Mouse (Mus musculus) CD4-positive, CD25-positive, alpha-beta regulatory T cell, adult 2 months (primary cell): ENCODE results near the gene Arhgef11.
"Not testable (repeated sequence)": the region's sequence is repeated elsewhere in the genome, so short reads cannot be mapped to it uniquely, and the experiment has no call there.

Experiments
- DNase-seq: peaks from one replicate; pipeline ENCODE4 v3.0.0-alpha.2; 2012; ENCODE audit warnings: low read depth, low spot score

The Arhgef11 gene

GRCm38 (mm10) chr3:87616957-87617810 is at the start of gene Arhgef11:
TSS of gene Arhgef11 (plus strand) at chr3:87617559.
- DNase-seq, result peak; percentile 82

- DNase-seq, result no peak
Observed at GRCm38 (mm10) chr3:87568681-87569080, 48.7 kb upstream of the Arhgef11 start.

DNA sequence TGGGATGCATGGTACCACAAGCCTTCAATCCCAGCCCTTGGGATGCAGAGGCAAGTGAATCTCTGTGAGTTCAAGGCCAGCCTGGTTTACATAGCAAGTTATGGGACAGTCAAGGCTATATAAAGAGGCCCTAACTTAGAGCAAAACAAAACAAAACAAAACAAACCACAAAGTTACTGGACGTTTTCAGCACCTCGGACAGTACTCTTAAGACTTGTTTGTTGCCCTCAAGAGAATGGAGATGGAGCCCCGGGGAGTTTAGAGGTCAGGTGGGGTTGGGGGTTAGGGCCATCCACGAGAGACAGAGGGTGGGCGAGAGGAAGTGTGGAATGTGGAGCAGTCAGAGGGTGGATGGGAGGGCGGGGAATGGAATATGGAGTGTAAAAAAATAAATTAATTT is 41.6 kb upstream of the Arhgef11 start:
- no peak for DNase-seq

GRCm38 (mm10) chr3:87582259-87582658 is 35.1 kb upstream of the Arhgef11 start:
- DNase-seq, result no peak

DNA sequence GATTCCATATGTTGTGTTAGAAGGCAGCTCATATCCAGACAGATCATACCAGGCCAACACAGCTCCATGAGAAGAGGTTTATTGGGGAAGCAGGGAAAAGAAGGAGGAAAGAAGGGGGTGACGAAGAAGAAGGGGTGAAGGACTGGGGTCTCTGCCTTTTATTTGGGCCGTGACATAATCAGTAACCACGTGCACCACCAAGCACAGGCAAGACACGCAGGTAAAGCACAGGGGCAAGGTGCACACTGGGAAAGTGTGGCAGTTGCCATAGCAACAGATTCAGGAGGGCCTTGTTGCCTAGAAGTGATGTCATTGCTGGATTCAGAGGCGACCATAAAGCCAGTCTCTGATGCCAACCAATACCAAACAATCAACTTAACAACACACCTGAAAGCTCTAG is 23.6 kb upstream of the Arhgef11 start:
- DNase-seq, result no peak

DNA sequence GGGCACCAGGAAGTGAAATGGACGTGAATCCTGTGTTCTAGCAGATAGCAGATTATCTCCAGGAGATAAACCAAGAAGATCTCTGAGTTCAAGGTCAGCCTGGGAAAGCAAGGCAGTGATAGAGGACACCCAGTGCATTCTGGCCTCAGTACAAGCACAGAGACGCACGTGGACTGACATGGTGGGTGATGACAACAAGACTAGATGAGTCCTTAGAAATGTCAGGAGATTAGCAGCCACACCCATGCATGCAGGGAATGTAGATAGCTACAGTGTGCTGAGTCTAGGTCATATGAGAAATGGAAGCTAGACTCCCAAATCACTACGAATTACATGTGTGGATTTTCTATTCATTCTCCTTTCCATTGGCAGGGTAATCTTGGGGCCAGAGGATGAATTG is 22.0 kb upstream of the Arhgef11 start:
- DNase-seq, result not testable (repeated sequence)

DNA sequence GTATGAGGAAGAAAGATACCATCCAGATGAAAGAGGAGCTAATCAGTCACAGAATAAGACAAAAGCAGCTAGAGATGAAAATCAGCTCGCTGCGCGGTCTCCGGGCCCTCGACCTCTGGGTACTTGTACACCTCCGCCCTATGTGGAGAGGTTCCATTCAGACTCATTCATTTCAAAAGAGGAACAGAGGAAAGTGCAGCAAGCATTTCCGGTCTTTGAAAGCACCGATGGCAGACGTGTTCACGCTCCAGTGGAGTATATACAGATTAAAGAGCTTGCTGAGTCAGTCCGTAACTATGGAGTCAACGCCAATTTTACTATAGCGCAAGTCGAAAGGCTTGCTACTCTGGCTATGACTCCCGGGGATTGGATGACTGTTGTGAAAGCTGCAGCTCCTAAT is 16.3 kb upstream of the Arhgef11 start:
- not testable (repeated sequence) for DNase-seq

DNA sequence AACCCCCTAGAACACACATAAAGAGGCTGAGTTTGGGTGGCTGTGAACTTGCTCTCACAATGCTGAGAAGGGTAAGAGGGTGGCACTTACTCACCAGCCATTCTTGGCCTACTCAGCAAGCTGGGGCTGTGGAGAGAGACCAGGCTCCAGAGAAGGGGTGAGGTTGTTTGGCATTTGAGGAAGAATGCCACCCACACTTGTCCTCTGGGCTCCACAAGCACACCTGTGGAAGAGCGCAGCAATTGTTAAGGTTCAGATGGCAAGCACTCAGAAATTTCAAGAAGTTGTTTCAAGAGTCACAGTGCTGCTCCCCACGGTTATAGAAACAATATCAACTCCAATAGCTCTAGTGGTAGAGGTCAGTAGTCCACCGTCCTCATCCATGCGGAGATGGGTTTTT is 1.0 kb upstream of the Arhgef11 start:
- DNase-seq, result no peak

GRCm38 (mm10) chr3:87617811-87618130 is 412 bp downstream of the Arhgef11 start:
- DNase-seq, result no peak

GRCm38 (mm10) chr3:87618240-87618639 is 881 bp downstream of the Arhgef11 start:
- DNase-seq, result no peak

DNA sequence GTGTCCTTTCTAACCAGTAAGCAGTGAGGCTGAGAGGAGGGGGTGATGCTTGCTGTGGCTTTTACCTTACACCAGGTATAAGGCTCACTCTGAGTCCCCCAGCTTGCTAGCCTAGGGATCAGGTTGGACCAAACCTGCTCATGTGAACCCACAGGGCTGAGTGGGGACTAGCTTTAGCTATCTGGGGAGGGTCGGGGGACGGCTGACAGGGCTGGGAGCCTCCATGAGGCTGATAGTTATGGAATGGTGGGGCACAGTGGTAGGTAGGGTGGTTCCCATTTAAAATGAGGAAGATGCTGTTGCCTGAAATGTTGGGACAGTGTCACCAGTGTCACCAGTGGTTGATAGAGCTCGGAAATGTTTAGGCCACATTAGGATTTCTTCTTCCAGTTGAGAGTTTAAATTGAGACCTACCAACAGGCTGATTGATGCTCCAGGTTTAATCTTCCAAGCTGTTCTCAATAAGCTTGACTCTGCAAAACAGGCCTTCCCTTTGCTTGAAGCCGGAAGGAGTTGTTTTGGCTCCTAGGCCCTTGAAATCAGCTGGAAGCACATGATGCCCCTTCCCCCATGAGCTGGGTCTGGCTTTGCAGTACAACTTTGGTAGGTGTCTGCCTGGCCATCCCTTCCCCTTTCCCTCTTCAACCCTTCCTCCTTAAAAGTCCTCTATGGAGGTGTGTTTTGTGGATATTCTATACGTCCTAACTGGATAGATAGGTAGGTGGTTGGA is 1.8 kb downstream of the Arhgef11 start:
- DNase-seq, result no peak

GRCm38 (mm10) chr3:87620218-87620891 is 3.0 kb downstream of the Arhgef11 start:
- no peak for DNase-seq

DNA sequence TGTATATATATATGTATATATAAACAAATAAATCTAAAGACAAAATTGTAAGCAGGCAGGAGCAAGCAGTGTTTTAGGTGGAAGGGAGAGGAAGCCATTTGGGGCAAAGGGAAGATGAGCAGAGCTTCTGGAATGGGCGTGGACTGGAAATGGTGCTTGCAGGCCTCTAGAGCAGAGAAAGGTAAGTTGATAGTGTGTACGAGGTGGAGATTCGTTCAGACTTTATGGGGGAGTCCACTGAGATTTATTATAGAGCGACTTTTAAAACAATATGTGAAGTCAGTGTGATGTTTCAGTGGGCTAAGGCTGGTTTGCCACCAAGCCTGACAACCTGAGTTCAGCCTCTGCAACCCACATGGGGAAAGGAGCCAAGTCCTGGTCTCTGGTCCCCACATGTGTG is 7.5 kb downstream of the Arhgef11 start:
- DNase-seq, result no peak

DNA sequence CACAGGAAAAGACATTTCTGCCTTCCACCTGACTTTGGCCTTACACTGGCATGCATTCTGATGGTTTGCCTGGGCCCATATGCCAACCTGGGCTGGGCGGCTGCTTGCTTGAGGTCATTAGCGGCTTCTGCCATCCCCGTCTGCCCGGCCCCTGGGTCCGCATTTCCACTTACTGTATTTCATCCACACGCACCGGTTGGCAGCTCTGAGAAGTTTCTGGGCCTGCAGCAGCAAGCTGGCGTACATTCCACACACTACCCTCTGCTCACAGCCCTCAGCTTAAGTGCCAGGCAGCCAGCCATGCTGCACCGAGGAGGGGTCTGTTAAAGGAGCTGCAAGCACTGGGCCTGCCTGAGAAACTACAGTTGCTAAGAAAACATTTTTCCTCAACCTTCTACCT is 13.5 kb downstream of the Arhgef11 start:
- no peak for DNase-seq

DNA sequence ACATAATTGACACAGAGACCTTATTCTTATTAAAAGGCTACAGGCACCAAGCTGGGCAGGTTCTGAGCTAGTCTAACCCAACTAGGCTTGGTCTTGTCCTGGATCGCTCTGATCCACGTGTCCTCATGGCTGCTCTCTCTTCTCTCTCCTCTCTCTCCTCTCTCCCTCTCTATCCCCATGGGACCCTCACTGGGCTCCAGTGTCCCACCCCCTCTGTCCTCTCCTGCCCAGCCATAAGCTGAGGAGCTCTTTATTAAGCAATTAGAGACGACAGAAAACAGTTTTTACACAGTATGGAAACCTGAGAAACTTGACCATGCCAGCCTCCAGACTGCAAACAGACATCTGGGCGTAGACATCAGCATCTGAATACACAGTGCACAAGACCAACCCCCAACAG is 14.0 kb downstream of the Arhgef11 start:
- DNase-seq, result no peak

DNA sequence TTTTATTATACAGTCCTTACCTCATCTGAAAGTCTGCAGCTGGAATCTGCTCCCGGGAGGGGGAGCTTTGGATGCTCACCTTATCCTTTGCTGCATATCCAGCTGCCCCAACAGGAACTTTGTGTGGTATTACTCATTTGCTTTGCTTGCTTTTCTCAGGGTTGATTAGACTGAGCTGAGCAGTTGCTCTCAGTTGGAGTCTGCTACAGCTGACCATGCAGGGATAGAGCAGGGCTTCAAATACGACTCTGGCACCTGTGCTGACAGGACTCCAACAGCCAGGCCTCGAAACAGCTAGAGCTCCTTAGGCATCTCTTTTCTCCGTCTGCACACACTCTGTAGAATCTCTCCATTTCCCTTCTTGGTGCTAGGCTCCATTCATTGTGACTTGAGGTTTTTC is 18.2 kb downstream of the Arhgef11 start:
- no peak for DNase-seq

DNA sequence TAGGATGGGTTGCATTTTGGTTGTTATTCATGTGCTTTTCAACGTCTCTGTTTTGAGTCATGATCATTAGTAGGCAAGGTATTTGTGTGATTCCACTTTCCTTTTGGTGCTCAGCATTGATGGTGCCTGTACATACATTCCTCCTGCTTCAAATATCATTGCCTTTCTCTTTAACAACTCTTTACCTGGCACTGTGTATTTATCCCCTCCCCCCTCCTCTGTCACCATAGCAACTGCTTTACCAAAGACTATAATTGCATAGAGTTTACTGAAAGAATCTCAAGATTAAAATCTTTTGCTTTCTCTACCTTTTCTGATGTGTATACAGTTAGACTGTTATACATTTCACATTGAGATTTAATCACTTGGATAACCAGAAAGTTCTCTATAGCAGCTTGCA is 26.1 kb downstream of the Arhgef11 start:
- DNase-seq, result no peak

GRCm38 (mm10) chr3:87646174-87646573 is 28.8 kb downstream of the Arhgef11 start:
- no peak for DNase-seq

DNA sequence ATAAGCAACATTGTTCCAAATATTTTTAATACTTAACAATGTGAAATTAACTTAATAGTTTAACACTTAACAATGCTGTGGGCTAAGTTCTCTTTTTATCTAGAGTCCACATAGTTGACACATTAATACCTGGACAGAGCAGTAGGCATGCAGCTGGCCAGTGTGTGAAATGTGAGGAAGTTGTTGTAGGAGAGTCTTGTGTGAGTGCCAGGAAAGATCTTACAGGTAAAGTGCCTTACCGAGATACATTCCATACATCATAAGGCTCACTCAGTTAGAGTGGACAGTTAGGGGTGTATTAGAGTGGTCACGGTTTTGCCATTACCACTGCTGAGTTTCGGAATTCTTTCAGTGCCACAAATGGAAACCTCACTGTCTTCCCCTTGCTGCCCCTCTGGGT is 31.7 kb downstream of the Arhgef11 start:
- DNase-seq, result no peak

GRCm38 (mm10) chr3:87658348-87658747 is 41.0 kb downstream of the Arhgef11 start:
- no peak for DNase-seq

DNA sequence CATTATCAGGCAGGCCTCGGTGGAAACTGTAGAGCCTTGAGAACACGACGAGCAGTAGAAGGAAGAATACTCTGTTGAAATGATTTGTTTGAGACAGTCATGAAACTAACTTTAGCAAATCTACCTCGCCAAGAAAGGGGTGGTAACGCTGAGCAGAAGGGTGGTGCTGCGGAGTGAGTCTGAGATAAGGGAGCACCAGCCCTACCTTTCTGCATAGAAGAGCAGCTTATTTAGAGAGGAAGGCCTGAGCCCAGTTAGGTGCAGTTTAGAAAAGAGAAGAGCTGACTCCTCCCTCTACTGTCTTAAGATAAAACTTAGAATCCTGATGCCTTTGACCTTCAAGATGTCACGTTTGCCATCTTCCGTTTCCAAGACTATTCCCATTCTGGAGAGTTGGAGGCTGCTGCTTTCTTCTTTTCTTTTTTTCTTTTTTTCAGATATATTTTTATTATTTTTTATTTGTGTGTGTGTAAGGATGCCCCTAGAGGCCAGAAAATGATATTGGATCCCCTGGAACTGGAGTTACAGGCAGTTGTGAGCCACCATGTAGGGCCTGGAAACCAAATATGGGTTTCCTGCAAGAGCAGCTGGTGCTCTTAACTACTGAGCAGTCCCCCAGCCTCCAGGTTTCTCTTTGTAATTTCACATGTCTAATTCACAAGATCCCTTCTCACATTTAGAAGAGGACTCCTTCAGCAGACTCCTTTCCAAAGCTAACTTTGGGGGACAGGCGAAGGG is 42.5 kb downstream of the Arhgef11 start:
- DNase-seq, result no peak

DNA sequence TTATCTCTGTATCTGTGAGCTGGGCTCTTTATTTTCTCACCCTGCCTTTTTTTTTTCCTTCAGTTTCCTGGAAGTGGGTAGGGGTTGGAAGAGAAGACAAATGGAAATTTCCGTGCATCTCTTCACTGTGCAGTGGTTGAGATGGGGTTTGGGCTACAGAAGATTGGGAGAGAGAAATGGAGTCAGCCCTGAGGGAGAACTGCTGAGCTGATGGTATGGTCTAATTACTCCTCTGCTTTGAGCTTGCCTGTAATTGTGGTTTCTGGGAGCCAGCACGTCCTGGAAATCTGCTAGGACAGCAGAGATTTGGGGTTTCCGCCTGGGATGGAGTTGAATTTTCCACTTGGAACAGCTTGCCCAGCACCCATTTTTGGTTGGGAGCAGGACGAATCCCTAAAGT is 43.1 kb downstream of the Arhgef11 start:
- DNase-seq, result no peak
